Mouse (Mus musculus) stomach, embryonic 15.5 days (tissue): ENCODE data around the gene Fbxl13. TPM values are rescaled to one million over a fixed set of nuclear protein-coding genes. Genes with fewer than 3 reads are reported as not detected.
A peak's percentile ranks its signal among the peaks of the same experiment; 100 is the strongest.

Source experiments
- ATAC-seq: fragments of 200-750 bp; cut with Nextera tagmentation; 2 replicates; pipeline ENCODE4 v1.8.0; 2017; ENCODE audit warnings: low read depth, moderate number of reproducible peaks, moderate TSS enrichment; ENCODE audit not compliant: insufficient read depth, low FRiP score
- H3K27ac ChIP-seq: fragments of 300-500 bp; sonication (generic); 2 replicates; pipeline ENCODE4 v1.5.1; 2015; ENCODE audit warnings: mild to moderate bottlenecking, inconsistent platforms
- H3K27me3 ChIP-seq: fragments of 300-500 bp; sonication (generic); replicated peaks from 2 replicates; pipeline ENCODE4 v1.6.1; 2015; ENCODE audit warnings: inconsistent platforms
- H3K36me3 ChIP-seq: fragments of 300-500 bp; sonication (generic); 2 replicates; pipeline ENCODE4 v1.6.1; 2015; ENCODE audit warnings: inconsistent platforms
- H3K4me1 ChIP-seq: fragments of 300-500 bp; sonication (generic); 2 replicates; pipeline ENCODE4 v1.6.1; 2015; ENCODE audit warnings: inconsistent platforms
- H3K4me2 ChIP-seq: fragments of 300-500 bp; sonication (generic); 2 replicates; pipeline ENCODE4 v1.6.1; 2015; ENCODE audit warnings: mild to moderate bottlenecking, inconsistent platforms
- H3K4me3 ChIP-seq: fragments of 300-500 bp; sonication (generic); replicated peaks from 2 replicates; pipeline ENCODE4 v1.5.1; 2015; ENCODE audit warnings: inconsistent platforms
- H3K9ac ChIP-seq: fragments of 300-500 bp; sonication (generic); 2 replicates; pipeline ENCODE4 v1.6.1; 2015; ENCODE audit warnings: inconsistent platforms
- H3K9me3 ChIP-seq: fragments of 300-500 bp; sonication (generic); 2 replicates; pipeline ENCODE4 v1.6.1; 2016; ENCODE audit warnings: inconsistent platforms
- WGBS: fragments of 180-500 bp; shearing (Covaris S2); methylation state at CpG from one replicate; pipeline ENCODE4 v1.1.7; 2015; 5-methylcytosine and 5-hydroxymethylcytosine counted together
- polyA plus RNA-seq: library from polyadenylated mRNA; unstranded; fragments of >200 nt; fragmentation: Nextera tagmentation; extraction: Ambion mirVana; gene quantifications from 2 replicates; pipeline ENCODE4 v1.2.1, GENCODE M21; 2015

The Fbxl13 gene
- polyA plus RNA-seq, 1 experiment from 2014 or later: 0.36 TPM

- H3K27ac ChIP-seq: no peak overlapping the region
- H3K4me3 ChIP-seq: no peak overlapping the region
- no peaks in the 10 kb centered on the region for H3K9me3 ChIP-seq
- H3K4me2 ChIP-seq: no peak overlapping the region
- no peak for ATAC-seq
- H3K4me1 ChIP-seq: no peaks in the 10 kb centered on the region
- H3K36me3 ChIP-seq: no peaks in the 10 kb centered on the region
- H3K27me3 ChIP-seq: no peaks in the 10 kb centered on the region
- no peak overlapping the region for H3K9ac ChIP-seq
- WGBS: 81% methylated on average over 5 of the region's 5 CpGs
These were observed 112.5 kb downstream of the Fbxl13 start for GRCm38 (mm10) chr5:21532921-21533320.

GRCm38 (mm10) chr5:21532126-21532525 is 113.3 kb downstream of the Fbxl13 start:
- H3K27me3 ChIP-seq: no peaks in the 10 kb centered on the region
- WGBS: 82% methylated on average over 2 of the region's 2 CpGs
- no peaks in the 10 kb centered on the region for H3K9me3 ChIP-seq
- no peak for ATAC-seq
- no peaks in the 10 kb centered on the region for H3K36me3 ChIP-seq
- H3K4me2 ChIP-seq: no peak overlapping the region
- no peak overlapping the region for H3K4me3 ChIP-seq
- no peak overlapping the region for H3K9ac ChIP-seq
- H3K4me1 ChIP-seq: peaks cover 3% of the 10 kb centered on the region; the same call in 1 of the 2 replicates
- no peak overlapping the region for H3K27ac ChIP-seq

DNA sequence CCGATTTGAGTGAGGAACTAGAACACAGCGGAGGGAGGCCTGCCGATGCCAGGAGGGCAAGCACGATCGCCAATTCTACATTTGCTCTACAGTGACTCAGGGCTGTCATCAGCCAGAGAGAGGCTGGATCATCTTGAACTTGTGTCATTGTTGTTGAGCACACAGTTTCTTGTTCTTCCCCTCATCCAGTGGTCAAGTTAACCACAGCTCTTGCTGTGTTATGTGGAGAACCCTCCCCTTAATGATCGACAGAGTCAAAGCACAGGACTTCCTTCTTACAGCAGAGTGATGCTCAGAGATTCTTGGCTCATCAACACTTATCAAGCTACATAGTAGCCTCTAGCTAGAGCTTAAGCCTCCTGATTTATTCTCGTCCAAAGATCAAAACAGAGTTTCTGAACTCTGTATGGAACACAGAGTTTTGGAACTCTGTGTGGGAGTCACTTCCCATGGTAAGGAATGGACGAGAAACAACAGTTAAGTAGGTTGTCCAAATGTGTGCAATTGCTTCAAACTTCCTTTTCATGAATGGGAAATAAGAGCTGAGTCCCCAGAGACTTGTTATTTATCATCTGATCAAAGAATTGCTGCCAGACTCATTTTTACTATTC is 116.2 kb downstream of the Fbxl13 start:
- no peak overlapping the region for H3K4me3 ChIP-seq
- 76% methylated on average over 8 of the region's 8 CpGs for WGBS
- peaks cover 7% of the 10 kb centered on the region; the same call in 1 of the 2 replicates for H3K4me1 ChIP-seq
- H3K9me3 ChIP-seq: no peaks in the 10 kb centered on the region
- H3K4me2 ChIP-seq: no peak overlapping the region
- H3K27me3 ChIP-seq: no peaks in the 10 kb centered on the region
- no peak overlapping the region for H3K9ac ChIP-seq
- no peak for ATAC-seq
- peak overlapping the region; percentile 67; the same call in 1 of the 2 replicates for H3K27ac ChIP-seq
- no peaks in the 10 kb centered on the region for H3K36me3 ChIP-seq

- peak; percentile 79; the same call in 1 of the 2 replicates for ATAC-seq
- no peaks in the 10 kb centered on the region for H3K9me3 ChIP-seq
- H3K9ac ChIP-seq: no peak overlapping the region
- peak overlapping the region; percentile 74 for H3K27ac ChIP-seq
- H3K4me3 ChIP-seq: no peak overlapping the region
- no peaks in the 10 kb centered on the region for H3K27me3 ChIP-seq
- no peaks in the 10 kb centered on the region for H3K36me3 ChIP-seq
- WGBS: 57% methylated on average over 15 of the region's 15 CpGs
- no peak overlapping the region for H3K4me2 ChIP-seq
- peaks cover 7% of the 10 kb centered on the region; the same call in 1 of the 2 replicates for H3K4me1 ChIP-seq
These were observed 117.2 kb downstream of the Fbxl13 start for GRCm38 (mm10) chr5:21528068-21528842.

GRCm38 (mm10) chr5:21527488-21527911 is 117.9 kb downstream of the Fbxl13 start:
- Histone ChIP-seq H3K27me3 (no peaks in the 10 kb centered on the region), H3K4me3 (no peak overlapping the region), H3K4me2 (no peak overlapping the region), H3K4me1 (peaks cover 7% of the 10 kb centered on the region; the same call in 1 of the 2 replicates), H3K36me3 (no peaks in the 10 kb centered on the region), H3K9me3 (no peaks in the 10 kb centered on the region), H3K9ac (no peak overlapping the region), H3K27ac (peak overlapping the region; percentile 74)
- 46% methylated on average over 4 of the region's 4 CpGs for WGBS
- ATAC-seq: peak; percentile 59; the same call in 1 of the 2 replicates

- H3K4me2 ChIP-seq: no peak overlapping the region
- H3K9ac ChIP-seq: no peak overlapping the region
- H3K9me3 ChIP-seq: no peaks in the 10 kb centered on the region
- H3K36me3 ChIP-seq: no peaks in the 10 kb centered on the region
- ATAC-seq: no peak
- H3K4me3 ChIP-seq: no peak overlapping the region
- H3K27ac ChIP-seq: peak overlapping the region; percentile 74
- H3K27me3 ChIP-seq: no peaks in the 10 kb centered on the region
- WGBS: 69% methylated on average over 11 of the region's 11 CpGs
- H3K4me1 ChIP-seq: peaks cover 7% of the 10 kb centered on the region; the same call in 1 of the 2 replicates
These were observed 118.5 kb downstream of the Fbxl13 start for GRCm38 (mm10) chr5:21526835-21527485.

GRCm38 (mm10) chr5:21519166-21519565 is 126.3 kb downstream of the Fbxl13 start:
- Histone ChIP-seq H3K4me1 (no peaks in the 10 kb centered on the region), H3K9ac (no peak overlapping the region), H3K27me3 (no peaks in the 10 kb centered on the region), H3K4me3 (no peak overlapping the region), H3K9me3 (no peaks in the 10 kb centered on the region), H3K4me2 (no peak overlapping the region), H3K36me3 (no peaks in the 10 kb centered on the region), H3K27ac (no peak overlapping the region)
- WGBS: 78% methylated on average over 3 of the region's 3 CpGs
- ATAC-seq: no peak

DNA sequence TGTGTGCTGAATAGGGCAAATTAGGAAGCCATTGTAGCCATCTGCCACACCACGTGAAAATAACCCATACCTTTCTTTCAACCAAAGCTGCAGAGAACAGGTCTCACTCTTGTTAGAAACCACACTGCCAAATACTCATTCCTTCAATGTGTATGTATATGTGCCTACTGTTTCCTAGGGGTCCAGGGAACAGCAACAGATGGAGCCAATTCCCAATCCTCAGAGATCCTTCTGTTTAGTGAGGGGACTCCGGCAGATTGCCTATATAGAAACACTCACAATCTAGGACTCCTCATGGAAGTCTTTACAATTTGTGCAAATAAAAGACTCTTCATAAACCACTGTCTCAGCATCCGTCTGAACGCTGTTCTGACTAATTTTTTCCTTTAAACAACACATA is 127.2 kb downstream of the Fbxl13 start:
- WGBS: 76% methylated on average over 4 of the region's 4 CpGs
- H3K4me2 ChIP-seq: no peak overlapping the region
- no peaks in the 10 kb centered on the region for H3K9me3 ChIP-seq

GRCm38 (mm10) chr5:21517562-21517961 is 127.9 kb downstream of the Fbxl13 start:
- Histone ChIP-seq H3K4me1 (no peaks in the 10 kb centered on the region), H3K4me2 (no peak overlapping the region), H3K27ac (no peak overlapping the region), H3K9me3 (no peaks in the 10 kb centered on the region), H3K9ac (no peak overlapping the region), H3K36me3 (no peaks in the 10 kb centered on the region), H3K27me3 (no peaks in the 10 kb centered on the region), H3K4me3 (no peak overlapping the region)
- no peak for ATAC-seq
- 94% methylated on average over 2 of the region's 2 CpGs for WGBS

More for the DNA sequence above, 127.2 kb downstream of the Fbxl13 start:
- no peaks in the 10 kb centered on the region for H3K36me3 ChIP-seq
- H3K4me1 ChIP-seq: no peaks in the 10 kb centered on the region
- H3K27ac ChIP-seq: no peak overlapping the region
- no peak overlapping the region for H3K9ac ChIP-seq
- no peak overlapping the region for H3K4me3 ChIP-seq
- no peaks in the 10 kb centered on the region for H3K27me3 ChIP-seq
- no peak for ATAC-seq

DNA sequence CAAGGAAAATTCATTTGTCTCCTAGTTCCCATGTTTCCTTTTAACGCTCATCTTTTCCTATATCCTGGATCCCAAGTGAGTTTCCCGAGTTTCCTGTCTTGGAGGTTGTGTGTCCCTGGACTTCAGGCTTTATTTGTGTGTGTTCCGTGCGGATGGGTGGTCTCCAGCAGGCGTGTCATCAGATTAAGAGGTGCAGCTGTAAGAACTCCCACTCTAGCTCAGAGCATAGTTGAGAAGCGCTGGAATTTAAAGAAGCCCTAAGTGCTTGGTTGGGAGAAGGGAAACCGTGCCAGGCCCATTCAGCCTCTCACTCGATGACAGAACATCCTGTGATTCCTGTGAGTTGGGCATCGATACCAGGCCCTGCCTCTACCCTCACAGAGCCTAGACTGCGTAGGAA is 132.1 kb downstream of the Fbxl13 start:
- no peak for ATAC-seq
- WGBS: 42% methylated on average over 10 of the region's 10 CpGs
- H3K27ac ChIP-seq: peak overlapping the region; percentile 51
- H3K4me2 ChIP-seq: no peak overlapping the region
- H3K4me3 ChIP-seq: no peak overlapping the region
- H3K9ac ChIP-seq: no peak overlapping the region
- H3K4me1 ChIP-seq: no peaks in the 10 kb centered on the region
- H3K9me3 ChIP-seq: no peaks in the 10 kb centered on the region
- no peaks in the 10 kb centered on the region for H3K27me3 ChIP-seq
- H3K36me3 ChIP-seq: no peaks in the 10 kb centered on the region

DNA sequence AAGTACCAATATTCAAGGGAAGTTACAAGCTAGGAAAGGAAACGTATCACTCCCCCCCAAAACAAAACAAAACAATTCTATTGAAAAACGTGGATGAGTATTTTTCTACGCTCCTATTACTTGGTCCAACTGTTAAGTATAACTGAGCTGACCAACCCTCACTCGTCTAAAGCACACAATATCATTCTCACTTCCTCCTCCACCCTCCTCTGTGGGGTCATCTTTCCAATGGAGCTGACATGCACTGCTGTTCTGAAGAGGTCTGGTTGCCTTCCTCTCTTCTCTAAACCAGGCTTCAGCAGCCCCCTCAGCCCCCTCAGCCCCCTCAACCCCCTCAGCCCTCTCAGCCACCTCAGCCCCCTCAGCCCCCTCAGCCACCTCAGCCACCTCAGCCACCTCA is 135.6 kb downstream of the Fbxl13 start:
- Histone ChIP-seq H3K4me2 (no peak overlapping the region), H3K9ac (no peak overlapping the region), H3K4me1 (no peaks in the 10 kb centered on the region), H3K36me3 (no peaks in the 10 kb centered on the region), H3K27ac (no peak overlapping the region), H3K4me3 (no peak overlapping the region), H3K27me3 (no peaks in the 10 kb centered on the region), H3K9me3 (no peaks in the 10 kb centered on the region)
- 64% methylated on average over 4 of the region's 4 CpGs for WGBS
- no peak for ATAC-seq

GRCm38 (mm10) chr5:21506887-21507286 is 138.5 kb downstream of the Fbxl13 start:
- Histone ChIP-seq H3K27ac (no peak overlapping the region), H3K4me2 (no peak overlapping the region), H3K9ac (no peak overlapping the region), H3K9me3 (no peaks in the 10 kb centered on the region), H3K4me3 (no peak overlapping the region), H3K36me3 (no peaks in the 10 kb centered on the region), H3K27me3 (no peaks in the 10 kb centered on the region), H3K4me1 (no peaks in the 10 kb centered on the region)
- ATAC-seq: no peak
- WGBS: 42% methylated on average over 1 of the region's 1 CpGs
